Mouse (Mus musculus): ENCODE data around the gene Tet1. TPM values are rescaled to one million over a fixed set of nuclear protein-coding genes. Genes with fewer than 3 reads are reported as not detected.

The Tet1 gene
- total RNA-seq (2023), result 29.4 TPM

DNA sequence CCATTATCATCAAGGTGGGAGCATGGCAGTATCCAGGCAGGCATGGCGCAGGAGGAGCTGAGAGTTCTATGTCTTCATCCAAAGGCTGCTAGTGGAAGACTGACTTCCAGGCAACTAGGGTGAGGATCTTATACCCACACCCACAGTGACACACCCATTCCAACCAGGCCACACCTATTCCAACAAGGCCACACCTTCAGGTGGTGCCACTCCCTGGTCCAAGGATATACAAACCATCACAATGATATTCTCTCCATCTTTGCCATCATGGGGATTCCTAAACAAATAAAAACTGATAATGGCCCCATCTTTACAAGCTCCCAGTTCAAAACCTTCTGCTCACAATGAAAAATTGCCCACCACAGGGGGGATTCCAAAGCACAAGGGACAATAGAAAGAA lies at the start of gene Tet1:
TSS of gene Tet1 (minus strand) at position 101 of the 400 bp plus-strand sequence.

DNA sequence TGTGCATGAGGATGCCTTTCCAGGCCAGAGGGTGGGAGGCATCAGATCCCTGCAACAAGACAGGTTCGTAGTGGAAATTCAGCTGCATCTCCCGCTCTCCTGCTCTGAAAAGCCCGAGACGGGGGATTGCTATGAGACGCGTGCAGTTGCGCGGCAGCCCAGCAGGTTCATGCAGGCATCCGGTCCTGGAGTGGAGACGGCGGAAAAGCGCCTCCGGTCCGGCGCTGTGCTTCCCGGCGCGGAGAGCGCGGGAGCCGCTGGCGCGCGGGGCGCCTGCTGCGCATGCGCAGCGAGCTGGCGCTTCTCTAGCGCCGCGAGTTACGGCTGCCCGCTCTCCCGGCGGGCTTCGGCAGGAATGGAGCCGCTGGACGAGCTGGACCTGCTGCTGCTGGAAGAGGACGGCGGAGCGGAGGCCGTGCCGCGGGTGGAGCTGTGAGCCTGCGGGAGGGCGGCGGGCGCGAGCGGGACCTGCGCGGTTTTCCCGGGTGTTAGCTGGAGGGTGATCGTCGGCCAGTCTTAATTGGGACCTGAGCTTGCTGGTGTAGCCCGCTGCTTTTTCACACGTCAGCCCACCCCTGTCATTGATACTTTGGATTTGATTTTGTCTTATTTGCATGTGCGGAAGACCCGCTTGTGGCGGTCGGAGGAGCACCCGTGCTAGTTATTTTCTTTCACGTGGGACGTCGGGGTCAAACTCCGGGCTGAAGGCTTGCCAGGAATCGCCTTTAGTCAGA lies 38.1 kb upstream of the Tet1 start, which contains the start of gene Dna2:
TSS of gene Dna2 (plus strand) at position 289 of the 734 bp plus-strand sequence.

GRCm38 (mm10) chr10:62919925-62920765 lies 11.3 kb upstream of the Tet1 start, which contains the start of gene Slc25a16:
Gene Slc25a16, plus strand, starts transcription at chr10:62920633.

DNA sequence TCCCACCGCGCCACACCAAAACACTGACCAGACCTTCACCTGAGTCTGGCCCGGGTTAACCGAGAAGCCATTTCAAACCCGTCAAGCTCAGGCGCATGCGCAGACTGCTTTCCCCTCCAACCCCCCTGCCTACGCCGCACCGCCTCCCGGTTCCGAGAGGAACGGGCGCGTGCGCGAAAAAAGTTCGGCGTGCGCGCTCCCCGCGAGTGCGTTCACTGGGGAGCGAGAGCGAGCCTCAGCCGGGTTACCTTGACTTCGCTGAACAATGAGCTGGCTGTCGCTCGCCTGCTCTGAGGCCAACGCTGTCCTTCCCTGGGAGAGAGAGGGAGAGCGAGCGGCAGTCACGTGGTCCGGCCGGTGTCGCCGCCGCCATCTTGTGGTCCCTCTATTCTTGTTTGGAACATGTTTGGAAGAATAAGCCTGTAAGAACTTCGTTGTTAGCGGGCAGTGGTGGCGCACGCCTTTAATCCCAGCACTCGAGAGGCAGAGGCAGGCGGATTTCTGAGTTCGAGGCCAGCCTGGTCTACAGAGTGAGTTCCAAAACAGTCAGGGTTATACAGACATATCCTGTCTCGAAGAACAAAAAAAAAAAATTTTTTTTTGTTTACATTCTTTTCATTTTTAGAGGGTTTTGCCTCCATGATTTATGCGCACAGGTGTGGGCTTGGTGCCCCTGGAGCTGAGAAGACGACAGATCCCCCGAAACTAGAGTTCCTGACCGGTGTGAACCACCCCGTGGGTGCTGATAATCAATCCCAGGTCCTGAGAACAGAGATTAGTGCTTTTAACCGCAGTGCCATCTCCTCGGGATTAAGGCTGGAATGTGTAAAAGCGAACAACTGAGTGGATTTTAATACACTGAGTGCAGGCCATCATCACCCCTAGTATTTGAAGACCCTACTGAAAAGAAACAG lies 116.4 kb downstream of the Tet1 start, which contains the start of gene Ccar1:
TSS of gene Ccar1 (minus strand) at position 110 of the 914 bp plus-strand sequence.

Other genes with a start within 250 kb of the Tet1 start
- 0.15 TPM for gene Stox1, start 182.9 kb downstream of the Tet1 start, total RNA-seq (2023)
- 117 TPM for gene Ccar1, start 116.7 kb downstream of the Tet1 start, total RNA-seq (2023)
- gene Slc25a16, start 11.6 kb upstream of the Tet1 start, total RNA-seq (2023), result 14.9 TPM
- gene Dna2, start 38.0 kb upstream of the Tet1 start, total RNA-seq (2023), result 0.95 TPM
- 39.6 TPM for gene Rufy2, start 71.2 kb upstream of the Tet1 start, total RNA-seq (2023)
- 76.1 TPM for gene Hnrnph3, start 115.2 kb upstream of the Tet1 start, total RNA-seq (2023)
- gene Pbld2, start 115.3 kb upstream of the Tet1 start, total RNA-seq (2023), result 2.1 TPM
- not detected for gene Pbld1, start 151.2 kb upstream of the Tet1 start, total RNA-seq (2023)
- not detected for gene Atoh7, start 190.7 kb upstream of the Tet1 start, total RNA-seq (2023)